Mouse (Mus musculus): Measurements from ENCODE around the gene 4933407L21Rik.

The 4933407L21Rik gene

GRCm38 (mm10) chr1:85928057-85928687 lies at the start of gene 4933407L21Rik:
Gene 4933407L21Rik (plus strand): TSS chr1:85928483.
- no peak for DNase-seq (ENCODE audit: low read depth, low spot score)

- no peak for DNase-seq (ENCODE audit: low read depth, low spot score)
Observed at GRCm38 (mm10) chr1:85882003-85882402, 46.3 kb upstream of the 4933407L21Rik start.

GRCm38 (mm10) chr1:85887221-85887620 lies 41.1 kb upstream of the 4933407L21Rik start:
- no peak for DNase-seq (ENCODE audit: low read depth, low spot score)

GRCm38 (mm10) chr1:85894231-85894747 lies 34.0 kb upstream of the 4933407L21Rik start, which contains the start of gene Itm2c:
Gene Itm2c (plus strand): TSS chr1:85894281.
- no peak for DNase-seq (ENCODE audit: low read depth, low spot score)

GRCm38 (mm10) chr1:85894748-85895360 lies 33.4 kb upstream of the 4933407L21Rik start:
- DNase-seq (ENCODE audit: low read depth, low spot score), result no peak

GRCm38 (mm10) chr1:85895391-85895837 lies 32.9 kb upstream of the 4933407L21Rik start:
- no peak for DNase-seq (ENCODE audit: low read depth, low spot score)

GRCm38 (mm10) chr1:85896110-85896509 lies 32.2 kb upstream of the 4933407L21Rik start:
- DNase-seq (ENCODE audit: low read depth, low spot score), result no peak

- DNase-seq (ENCODE audit: low read depth, low spot score), result no peak
Observed at GRCm38 (mm10) chr1:85896781-85897700, 31.2 kb upstream of the 4933407L21Rik start.

- DNase-seq (ENCODE audit: low read depth, low spot score), result no peak
Observed at GRCm38 (mm10) chr1:85897901-85898760, 30.2 kb upstream of the 4933407L21Rik start.

GRCm38 (mm10) chr1:85898761-85899387 lies 29.4 kb upstream of the 4933407L21Rik start:
- no peak for DNase-seq (ENCODE audit: low read depth, low spot score)

GRCm38 (mm10) chr1:85899388-85899761 lies 28.9 kb upstream of the 4933407L21Rik start:
- DNase-seq (ENCODE audit: low read depth, low spot score), result no peak

GRCm38 (mm10) chr1:85900521-85901333 lies 27.6 kb upstream of the 4933407L21Rik start:
- no peak for DNase-seq (ENCODE audit: low read depth, low spot score)

GRCm38 (mm10) chr1:85901516-85902107 lies 26.7 kb upstream of the 4933407L21Rik start:
- DNase-seq (ENCODE audit: low read depth, low spot score), result no peak

GRCm38 (mm10) chr1:85902108-85902561 lies 26.1 kb upstream of the 4933407L21Rik start:
- no peak for DNase-seq (ENCODE audit: low read depth, low spot score)

- DNase-seq (ENCODE audit: low read depth, low spot score), result no peak
Observed at GRCm38 (mm10) chr1:85906892-85907291, 21.4 kb upstream of the 4933407L21Rik start.

GRCm38 (mm10) chr1:85908754-85909590 lies 19.3 kb upstream of the 4933407L21Rik start:
- no peak for DNase-seq (ENCODE audit: low read depth, low spot score)

GRCm38 (mm10) chr1:85913078-85913755 lies 15.1 kb upstream of the 4933407L21Rik start:
- DNase-seq (ENCODE audit: low read depth, low spot score), result no peak

GRCm38 (mm10) chr1:85915890-85916289 lies 12.4 kb upstream of the 4933407L21Rik start:
- DNase-seq (ENCODE audit: low read depth, low spot score), result no peak

All from retina, postnatal 7 days (tissue).